Mouse (Mus musculus): ENCODE results near the gene Pkd1.

- TF ChIP-seq CTCF (IDR thresholded peaks at IDR 0.05; ENCODE audit: insufficient read depth, low read length) = no peak
- no peak for TF ChIP-seq POLR2A (IDR thresholded peaks at IDR 0.05; ENCODE audit: borderline replicate concordance, extremely low read depth, low read depth, low read length)
These were observed 50.9 kb downstream of the Pkd1 start for GRCm38 (mm10) chr17:24600502-24600901.
